Mouse (Mus musculus): ENCODE measurements around the gene Zfp668.
"Not testable (repeated sequence)": the region's sequence is repeated elsewhere in the genome, so short reads cannot be mapped to it uniquely, and the experiment has no call there.

Gene Zfp668

GRCm38 (mm10) chr7:127876467-127877348 is at the start of gene Zfp668:
Gene Zfp668 (minus strand): TSS chr7:127876828.
- peak; percentile 84 for DNase-seq (ENCODE audit: low spot score)

- no peak for DNase-seq (ENCODE audit: low spot score)
Measured at GRCm38 (mm10) chr7:127926066-127926465, 49.4 kb upstream of the Zfp668 start.

GRCm38 (mm10) chr7:127925252-127925651 is 48.6 kb upstream of the Zfp668 start:
- no peak for DNase-seq (ENCODE audit: low spot score)

GRCm38 (mm10) chr7:127923714-127924113 is 47.1 kb upstream of the Zfp668 start:
- DNase-seq (ENCODE audit: low spot score), result no peak

GRCm38 (mm10) chr7:127922451-127923275 is 46.0 kb upstream of the Zfp668 start:
- DNase-seq (ENCODE audit: low spot score), result no peak

GRCm38 (mm10) chr7:127921516-127921915 is 44.9 kb upstream of the Zfp668 start:
- DNase-seq (ENCODE audit: low spot score), result no peak

GRCm38 (mm10) chr7:127919290-127919689 is 42.7 kb upstream of the Zfp668 start:
- no peak for DNase-seq (ENCODE audit: low spot score)

- peak; percentile 38 for DNase-seq (ENCODE audit: low spot score)
Measured at GRCm38 (mm10) chr7:127918203-127918602, 41.6 kb upstream of the Zfp668 start.

GRCm38 (mm10) chr7:127915293-127915692 is 38.7 kb upstream of the Zfp668 start:
- no peak for DNase-seq (ENCODE audit: low spot score)

- no peak for DNase-seq (ENCODE audit: low spot score)
Measured at GRCm38 (mm10) chr7:127912938-127913337, 36.3 kb upstream of the Zfp668 start.

- peak; percentile 80 for DNase-seq (ENCODE audit: low spot score)
Measured at GRCm38 (mm10) chr7:127912190-127912871, 35.7 kb upstream of the Zfp668 start, which contains the start of gene Kat8. Gene Kat8 (plus strand): TSS chr7:127912516.

- no peak for DNase-seq (ENCODE audit: low spot score)
Measured at GRCm38 (mm10) chr7:127908656-127909055, 32.0 kb upstream of the Zfp668 start.

GRCm38 (mm10) chr7:127907939-127908338 is 31.3 kb upstream of the Zfp668 start:
- no peak for DNase-seq (ENCODE audit: low spot score)

GRCm38 (mm10) chr7:127903971-127904796 is 27.6 kb upstream of the Zfp668 start, which contains the start of gene Bckdk:
Gene Bckdk (plus strand): TSS chr7:127904082.
- peak; percentile 56 for DNase-seq (ENCODE audit: low spot score)

- no peak for DNase-seq (ENCODE audit: low spot score)
Measured at GRCm38 (mm10) chr7:127901772-127902171, 25.1 kb upstream of the Zfp668 start.

- DNase-seq (ENCODE audit: low spot score), result no peak
Measured at GRCm38 (mm10) chr7:127899997-127900396, 23.4 kb upstream of the Zfp668 start.

GRCm38 (mm10) chr7:127898179-127898956 is 21.7 kb upstream of the Zfp668 start:
- no peak for DNase-seq (ENCODE audit: low spot score)

GRCm38 (mm10) chr7:127897542-127897941 is 20.9 kb upstream of the Zfp668 start:
- no peak for DNase-seq (ENCODE audit: low spot score)

GRCm38 (mm10) chr7:127896384-127896783 is 19.8 kb upstream of the Zfp668 start:
- peak; percentile 69 for DNase-seq (ENCODE audit: low spot score)

- not testable (repeated sequence) for DNase-seq (ENCODE audit: low spot score)
Measured at GRCm38 (mm10) chr7:127895891-127896290, 19.3 kb upstream of the Zfp668 start.

All from spleen, adult 12 weeks (tissue).